In genomic region chr4:136638230-136638750, GRCm38 (mm10) we compare ENCODE assay signal across 9 mouse cellular contexts. TPM values are rescaled to one million over a fixed set of nuclear protein-coding genes. Genes with fewer than 3 reads are reported as not detected.
DNase-seq lines count a peak whose midpoint lies in the region; ATAC-seq lines count a peak whose summit lies in the region.
"Had no signal": no experiment of that assay in that cellular context is flagged by ENCODE, and none has a peak within 500 bp of the region (broad histone marks: within the 10 kb centered on the region; RNA-seq: fewer than 3 reads in every experiment).

No protein-coding gene starts in this region.

- DNase-seq in lung, adult 18-20 months: no peak
- peak; percentile 91 for DNase-seq in midbrain, embryonic 11.5 days (ENCODE audit: low spot score, missing footprints)
- DNase-seq in spleen, postnatal 10 days (ENCODE audit: low spot score in 2 of 2): no peak
- no peak for DNase-seq in thymus, adult 18-20 months
- no peak for DNase-seq in spleen, postnatal 14 days (ENCODE audit: low spot score in 2 of 2)
- DNase-seq: heart, adult 2 months; lung, postnatal 36 days had no signal

- H3K4me2 ChIP-seq in lung, embryonic 16.5 days (ENCODE audit: low read depth, low read length): 0 out of 2 replicates have a peak overlapping the region, but pooled peaks have one; percentile 97
- H3K4me2 ChIP-seq in forebrain, embryonic 15.5 days (replicated peaks): peak overlapping the region; percentile 74
- peak overlapping the region; percentile 38; the same call in 1 of the 2 replicates for H3K4me2 ChIP-seq in midbrain, embryonic 11.5 days

- peaks cover 9% of the 10 kb centered on the region for H3K4me1 ChIP-seq in lung, embryonic 16.5 days (replicated peaks; ENCODE audit: control insufficient read depth, insufficient read depth, low read length)
- peaks cover 11% of the 10 kb centered on the region; the same call in 1 of the 2 replicates for H3K4me1 ChIP-seq in forebrain, embryonic 15.5 days
- peaks cover 16% of the 10 kb centered on the region for H3K4me1 ChIP-seq in midbrain, embryonic 11.5 days (ENCODE audit: control insufficient read depth, insufficient read depth, low read length)

- peaks cover 31% of the 10 kb centered on the region for H3K27me3 ChIP-seq in lung, embryonic 16.5 days (ENCODE audit: control insufficient read depth, insufficient read depth, low read depth, low read length)
- peaks cover 24% of the 10 kb centered on the region for H3K27me3 ChIP-seq in forebrain, embryonic 15.5 days
- peaks cover 19% of the 10 kb centered on the region for H3K27me3 ChIP-seq in midbrain, embryonic 11.5 days (ENCODE audit: control insufficient read depth, insufficient read depth, low read length)

- no peaks in the 10 kb centered on the region for H3K9me3 ChIP-seq in lung, embryonic 16.5 days (ENCODE audit: control insufficient read depth, low read length)
- no peaks in the 10 kb centered on the region for H3K9me3 ChIP-seq in forebrain, embryonic 15.5 days
- H3K9me3 ChIP-seq in midbrain, embryonic 11.5 days (ENCODE audit: control insufficient read depth, low read length): no peaks in the 10 kb centered on the region

- WGBS in lung, embryonic 16.5 days: 35% methylated on average over 7 of the region's 7 CpGs
- WGBS in forebrain, embryonic 15.5 days: 28% methylated on average over 7 of the region's 7 CpGs
- WGBS in midbrain, embryonic 11.5 days: 27% methylated on average over 7 of the region's 7 CpGs

- H3K27ac ChIP-seq in lung, embryonic 16.5 days (ENCODE audit: low read length): no peak overlapping the region
- H3K27ac ChIP-seq in forebrain, embryonic 15.5 days (replicated peaks): no peak overlapping the region
- H3K27ac ChIP-seq in midbrain, embryonic 11.5 days (ENCODE audit: low read depth, low read length): no peak overlapping the region; the same call in 1 of the 2 replicates
- H3K27ac ChIP-seq: heart, adult 2 months had no signal

- peak; percentile 23; the same call in 1 of the 2 replicates for ATAC-seq in lung, embryonic 16.5 days (ENCODE audit: low read depth)
- no peak for ATAC-seq in forebrain, embryonic 15.5 days (replicated peaks)
- peak; percentile 12; the same call in 1 of the 2 replicates for ATAC-seq in midbrain, embryonic 11.5 days (ENCODE audit: low FRiP score)

- H3K9ac ChIP-seq in lung, embryonic 16.5 days (ENCODE audit: low read length): no peak overlapping the region
- no peak overlapping the region for H3K9ac ChIP-seq in forebrain, embryonic 15.5 days (replicated peaks)
- H3K9ac ChIP-seq in midbrain, embryonic 11.5 days (ENCODE audit: low read length): peak overlapping the region; percentile 59

- H3K36me3 ChIP-seq in lung, embryonic 16.5 days (ENCODE audit: control insufficient read depth, insufficient read depth, low read length): no peaks in the 10 kb centered on the region
- no peaks in the 10 kb centered on the region for H3K36me3 ChIP-seq in forebrain, embryonic 15.5 days
- H3K36me3 ChIP-seq in midbrain, embryonic 11.5 days (ENCODE audit: control insufficient read depth, insufficient read depth, low read length): no peaks in the 10 kb centered on the region

- H3K4me3 ChIP-seq in lung, embryonic 16.5 days (ENCODE audit: low read length): no peak overlapping the region
- peak overlapping the region; percentile 51 for H3K4me3 ChIP-seq in forebrain, embryonic 15.5 days
- H3K4me3 ChIP-seq in midbrain, embryonic 11.5 days (ENCODE audit: low read depth, low read length): no peak overlapping the region
- H3K4me3 ChIP-seq: heart, adult 2 months had no signal

RNA-seq across cellular contexts. Expression of gene Lactbl1, which starts 15.9 kb away (rescaled TPM):
- not detected in 2 replicates for polyA plus RNA-seq in lung, embryonic 16.5 days (2015; fragmentation: Nextera tagmentation; extraction: Ambion mirVana)
- 0.05 TPM in 1 of 2 replicates, not detected in the other for polyA plus RNA-seq in forebrain, embryonic 15.5 days (2015; fragmentation: Nextera tagmentation; extraction: Ambion mirVana)
- polyA plus RNA-seq in midbrain, embryonic 11.5 days (2014; fragmentation: Nextera tagmentation; extraction: Ambion mirVana): 0.06 TPM in 1 of 2 replicates, not detected in the other

RNA-seq across cellular contexts. Expression of gene Tex46, which starts 28.1 kb away (rescaled TPM):
- not detected in 2 replicates for polyA plus RNA-seq in lung, embryonic 16.5 days (2015; fragmentation: Nextera tagmentation; extraction: Ambion mirVana)
- polyA plus RNA-seq in forebrain, embryonic 15.5 days (2015; fragmentation: Nextera tagmentation; extraction: Ambion mirVana): not detected in 2 replicates
- not detected in 2 replicates for polyA plus RNA-seq in midbrain, embryonic 11.5 days (2014; fragmentation: Nextera tagmentation; extraction: Ambion mirVana)
- polyA plus RNA-seq: heart, adult 2 months had no signal

RNA-seq across cellular contexts. Expression of gene Kdm1a, which starts 35.8 kb away (rescaled TPM):
- 20.0 and 24.9 TPM in 2 replicates for polyA plus RNA-seq in lung, embryonic 16.5 days (2015; fragmentation: Nextera tagmentation; extraction: Ambion mirVana)
- 94.3 and 108 TPM in 2 replicates for polyA plus RNA-seq in forebrain, embryonic 15.5 days (2015; fragmentation: Nextera tagmentation; extraction: Ambion mirVana)
- polyA plus RNA-seq in midbrain, embryonic 11.5 days (2014; fragmentation: Nextera tagmentation; extraction: Ambion mirVana): 89.6 and 92.3 TPM in 2 replicates

Comparison
In these comparisons a context has a peak if more than half of its experiments do, and no peak if none do; other contexts are left out.
1. H3K4me2 ChIP-seq: peak in every context shown above with its lines; median percentile 97 in lung, embryonic 16.5 days; 74 in forebrain, embryonic 15.5 days; 38 in midbrain, embryonic 11.5 days.